ENCODE assay signal across 29 mouse cellular contexts in the genomic region with DNA sequence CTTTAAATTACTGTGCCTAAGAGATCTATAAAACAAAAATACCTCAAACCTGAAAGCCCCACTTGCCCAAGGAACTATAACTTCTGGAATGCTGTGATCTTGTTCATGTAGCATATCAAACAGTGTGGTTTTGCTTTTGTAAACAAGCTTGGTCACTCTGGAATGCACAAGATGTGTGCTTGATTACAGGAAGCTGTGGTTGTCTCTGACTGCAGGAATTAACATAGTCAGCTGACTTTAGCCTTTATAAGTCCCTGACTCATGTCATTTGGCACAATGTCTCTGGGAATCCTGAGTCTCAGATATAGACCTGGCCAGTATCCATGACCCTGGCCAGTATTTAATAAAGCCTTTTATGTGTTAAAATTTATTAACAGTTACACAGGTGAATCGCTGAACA. TPM values are rescaled to one million over a fixed set of nuclear protein-coding genes. Genes with fewer than 3 reads are reported as not detected.
DNase-seq lines count a peak whose midpoint lies in the region; ATAC-seq and TF ChIP-seq lines count a peak whose summit lies in the region.
"Had no signal": no experiment of that assay in that cellular context is flagged by ENCODE, and none has a peak within 500 bp of the region (broad histone marks: within the 10 kb centered on the region; RNA-seq: fewer than 3 reads in every experiment).

No protein-coding gene starts in this region.

- peak; percentile 29; the same call in 1 of the 2 replicates for TF ChIP-seq EP300 in lung, postnatal 0 days (IDR thresholded peaks at IDR 0.05)

- no peaks in the 10 kb centered on the region for H3K27me3 ChIP-seq in kidney, embryonic 16.5 days (ENCODE audit: insufficient read depth, low read length)
- H3K27me3 ChIP-seq in lung, postnatal 0 days (replicated peaks; ENCODE audit: insufficient read depth, low read length) = no peaks in the 10 kb centered on the region
- no peaks in the 10 kb centered on the region for H3K27me3 ChIP-seq in midbrain, embryonic 10.5 days (ENCODE audit: low read depth, poor library complexity, severe bottlenecking)
- H3K27me3 ChIP-seq: embryonic facial prominence, embryonic 15.5 days; liver, embryonic 13.5 days; midbrain, embryonic 12.5 days; stomach, embryonic 15.5 days had no signal

- H3K36me3 ChIP-seq in kidney, embryonic 16.5 days (ENCODE audit: insufficient read depth, low read length) = no peaks in the 10 kb centered on the region
- no peaks in the 10 kb centered on the region for H3K36me3 ChIP-seq in lung, postnatal 0 days (ENCODE audit: insufficient read depth, low read length)
- no peaks in the 10 kb centered on the region for H3K36me3 ChIP-seq in midbrain, embryonic 10.5 days
- H3K36me3 ChIP-seq: embryonic facial prominence, embryonic 15.5 days; forebrain, embryonic 10.5 days; liver, embryonic 13.5 days; midbrain, embryonic 12.5 days; stomach, embryonic 15.5 days had no signal

- ATAC-seq in kidney, embryonic 16.5 days (ENCODE audit: low FRiP score, low TSS enrichment) = peak; percentile 59; the same call in 1 of the 2 replicates
- ATAC-seq in lung, postnatal 0 days = peak; percentile 52
- ATAC-seq: hindbrain, embryonic 16.5 days; intestine, embryonic 16.5 days had no signal

- DNase-seq in adrenal gland, adult 2 months = peak; percentile 14
- DNase-seq in adrenal gland, adult 8-10 months = no peak
- no peak for DNase-seq in kidney, postnatal 36 days
- peak; percentile 47 for DNase-seq in 416B (ENCODE audit: low read depth)
- peak; percentile 66 for DNase-seq in lung, postnatal 0 days (ENCODE audit: low spot score)
- no peak for DNase-seq in natural killer cell, adult 2 months (ENCODE audit: low spot score in 2 of 2)
- DNase-seq in midbrain, embryonic 10.5 days (ENCODE audit: low spot score) = no peak
- DNase-seq: adrenal gland, postnatal 25 days; cerebellum, adult 11-12 months; cerebellum, postnatal 14 days; liver, embryonic 13.5 days; right cerebral cortex, postnatal 25 days; thymus, adult 18-20 months; thymus, postnatal 4 days had no signal

- H3K4me1 ChIP-seq in kidney, embryonic 16.5 days (ENCODE audit: insufficient read depth, low read length) = no peaks in the 10 kb centered on the region
- H3K4me1 ChIP-seq in lung, postnatal 0 days (ENCODE audit: insufficient read depth, low read depth, low read length) = no peaks in the 10 kb centered on the region
- no peaks in the 10 kb centered on the region for H3K4me1 ChIP-seq in midbrain, embryonic 10.5 days
- H3K4me1 ChIP-seq: embryonic facial prominence, embryonic 15.5 days; forebrain, embryonic 10.5 days; liver, embryonic 13.5 days; midbrain, embryonic 12.5 days; stomach, embryonic 15.5 days had no signal

- H3K4me2 ChIP-seq in kidney, embryonic 16.5 days (replicated peaks; ENCODE audit: low read depth, low read length) = no peak overlapping the region
- H3K4me2 ChIP-seq in lung, postnatal 0 days (replicated peaks; ENCODE audit: low read depth, low read length) = no peak overlapping the region
- H3K4me2 ChIP-seq: embryonic facial prominence, embryonic 15.5 days; liver, embryonic 13.5 days; midbrain, embryonic 12.5 days; stomach, embryonic 15.5 days had no signal

- no peak overlapping the region for H3K4me3 ChIP-seq in kidney, embryonic 16.5 days (ENCODE audit: low read length)
- H3K4me3 ChIP-seq in lung, postnatal 0 days (ENCODE audit: low read depth, low read length) = no peak overlapping the region
- H3K4me3 ChIP-seq in midbrain, embryonic 10.5 days = no peak overlapping the region
- H3K4me3 ChIP-seq: embryonic facial prominence, embryonic 15.5 days; forebrain, embryonic 10.5 days; left cerebral cortex, adult 2 months; liver, embryonic 13.5 days; midbrain, embryonic 12.5 days; stomach, embryonic 15.5 days had no signal

- no peak overlapping the region for H3K9ac ChIP-seq in kidney, embryonic 16.5 days (replicated peaks; ENCODE audit: low read length)
- no peak overlapping the region for H3K9ac ChIP-seq in lung, postnatal 0 days (replicated peaks; ENCODE audit: low read depth)
- H3K9ac ChIP-seq: embryonic facial prominence, embryonic 15.5 days; liver, embryonic 13.5 days; midbrain, embryonic 12.5 days; stomach, embryonic 15.5 days had no signal

- no peak for TF ChIP-seq CTCF in lung, postnatal 0 days (IDR thresholded peaks at IDR 0.05)

- WGBS in kidney, embryonic 16.5 days = 75% methylated on average over 1 of the region's 1 CpGs
- 86% methylated on average over 1 of the region's 1 CpGs for WGBS in lung, postnatal 0 days
- WGBS in midbrain, embryonic 10.5 days = 96% methylated on average over 1 of the region's 1 CpGs

- H3K9me3 ChIP-seq in kidney, embryonic 16.5 days (ENCODE audit: low read length) = no peaks in the 10 kb centered on the region
- H3K9me3 ChIP-seq in lung, postnatal 0 days (ENCODE audit: low read length) = no peaks in the 10 kb centered on the region
- H3K9me3 ChIP-seq in midbrain, embryonic 10.5 days (replicated peaks) = no peaks in the 10 kb centered on the region
- H3K9me3 ChIP-seq: embryonic facial prominence, embryonic 15.5 days; forebrain, embryonic 10.5 days; liver, embryonic 13.5 days; midbrain, embryonic 12.5 days; stomach, embryonic 15.5 days had no signal

- H3K27ac ChIP-seq in kidney, embryonic 16.5 days (ENCODE audit: low read length) = no peak overlapping the region
- H3K27ac ChIP-seq in lung, postnatal 0 days (ENCODE audit: low read length) = no peak overlapping the region
- H3K27ac ChIP-seq in midbrain, embryonic 10.5 days (replicated peaks) = no peak overlapping the region
- H3K27ac ChIP-seq: embryonic facial prominence, embryonic 15.5 days; forebrain, embryonic 10.5 days; left cerebral cortex, adult 2 months; liver, embryonic 13.5 days; midbrain, embryonic 12.5 days; stomach, embryonic 15.5 days had no signal

RNA-seq across cellular contexts. Expression of a gene that starts 43.1 kb away (rescaled TPM):
- total RNA-seq in adrenal gland, adult 2 months (2021) = not detected
- not detected in 2 replicates for polyA plus RNA-seq in adrenal gland, adult 2 months (2012; rRNA removed)
- not detected for total RNA-seq in adrenal gland, adult 8-10 months (2022)
- polyA plus RNA-seq in kidney, embryonic 16.5 days (2015; fragmentation: Nextera tagmentation; extraction: Ambion mirVana) = not detected in 2 replicates
- not detected in 2 replicates for polyA plus RNA-seq in lung, postnatal 0 days (2015; fragmentation: Nextera tagmentation; extraction: Ambion mirVana)
- not detected in 2 replicates for polyA plus RNA-seq in midbrain, embryonic 10.5 days (2016; fragmentation: Nextera tagmentation; extraction: Ambion mirVana)
- total RNA-seq: adrenal gland, postnatal 25 days; gastrocnemius, adult 18-20 months; gastrocnemius, postnatal 4 days; hematopoietic stem cell, adult 5-6 weeks; left cerebral cortex, adult 2 months; neutrophil, adult 5-6 weeks had no signal
- polyA plus RNA-seq: embryonic facial prominence, embryonic 15.5 days; forebrain, embryonic 10.5 days; heart, embryonic 16.5 days; hindbrain, embryonic 16.5 days; intestine, embryonic 16.5 days; limb, embryonic 11.5 days; liver, embryonic 13.5 days; midbrain, embryonic 12.5 days; spleen, adult 2 months; stomach, embryonic 15.5 days had no signal

Comparison
In these comparisons a context has a peak if more than half of its experiments do, and no peak if none do; other contexts are left out.
1. DNase-seq: peak in adrenal gland, adult 2 months (single experiment), 416B (single experiment) and lung, postnatal 0 days (single experiment); none in adrenal gland, adult 8-10 months (single experiment), kidney, postnatal 36 days (0 of 2), natural killer cell, adult 2 months (0 of 2) and midbrain, embryonic 10.5 days (single experiment).